Mouse (Mus musculus) embryonic fibroblast, embryonic 13.5 days (primary cell): ENCODE results near the gene 2610318N02Rik.

ENCODE experiments used
- CTCF ChIP-seq: IDR thresholded peaks from 2 replicates; pipeline ENCODE4 v1.5.1; 2011; ENCODE audit warnings: mild to moderate bottlenecking, control low read depth, low read length, moderate library complexity, borderline replicate concordance; ENCODE audit not compliant: insufficient read depth
- POLR2A ChIP-seq: IDR thresholded peaks from 2 replicates; pipeline ENCODE4 v1.6.1; 2011; ENCODE audit warnings: low read depth, mild to moderate bottlenecking, control low read depth, low read length, moderate library complexity

DNA sequence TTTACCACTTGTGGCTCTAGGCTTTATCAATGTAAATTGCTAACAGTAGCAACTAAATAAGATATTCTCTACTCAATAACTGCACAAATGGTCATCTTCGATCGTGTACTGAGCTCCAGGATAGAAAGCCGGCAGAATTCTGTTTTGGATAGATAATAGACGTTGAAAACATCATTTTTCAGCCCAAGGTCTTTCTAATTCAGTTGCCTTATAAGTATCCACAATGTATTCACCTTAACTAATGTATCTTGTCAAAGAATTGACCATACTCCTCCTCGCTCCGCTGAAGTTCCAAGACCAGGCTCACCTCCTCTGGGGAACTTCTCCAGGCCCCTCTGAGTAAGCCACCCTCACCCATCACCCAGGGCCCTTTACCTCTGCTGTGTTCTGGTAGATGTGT is 54.3 kb downstream of the 2610318N02Rik start:
- TF ChIP-seq POLR2A (no peak), CTCF (no peak)
